Mouse (Mus musculus): Measurements from ENCODE around the gene Atp5s.

GRCm38 (mm10) chr12:69732221-69732620, 7.5 kb downstream of the Atp5s start:
- TF ChIP-seq CTCF (IDR thresholded peaks at IDR 0.05) (no peak), EP300 (IDR thresholded peaks at IDR 0.05) (no peak)

Measured in lung, postnatal 0 days (tissue).